Mouse (Mus musculus): ENCODE measurements around the gene Hipk4.

- TF ChIP-seq POLR2A (IDR thresholded peaks at IDR 0.05; ENCODE audit: low read depth, low read length) = 0 out of 2 replicates have a peak, but pooled peaks have one; percentile 18
- TF ChIP-seq CTCF (IDR thresholded peaks at IDR 0.05; ENCODE audit: extremely low read depth, insufficient read depth, insufficient read length, insufficient replicate concordance) = no peak
These were observed 30.0 kb downstream of the Hipk4 start, which contains the start of the genes Pld3 and 2310022A10Rik for GRCm38 (mm10) chr7:27552931-27553513.
